Mouse (Mus musculus) heart, adult 8-10 months (tissue): Measurements from ENCODE around the gene F12. TPM values are rescaled to one million over a fixed set of nuclear protein-coding genes. Genes with fewer than 3 reads are reported as not detected.

Source experiments
- DNase-seq: peaks from one replicate; pipeline ENCODE4 v3.0.0; 2022; ENCODE audit warnings: low spot score
- total RNA-seq, 4 experiments: library from RNA; stranded (reverse); gene quantifications; 2 replicates each; pipeline ENCODE4 v1.2.4; 2022

F12 gene
- total RNA-seq, 4 experiments from 2014 or later = not detected

DNA sequence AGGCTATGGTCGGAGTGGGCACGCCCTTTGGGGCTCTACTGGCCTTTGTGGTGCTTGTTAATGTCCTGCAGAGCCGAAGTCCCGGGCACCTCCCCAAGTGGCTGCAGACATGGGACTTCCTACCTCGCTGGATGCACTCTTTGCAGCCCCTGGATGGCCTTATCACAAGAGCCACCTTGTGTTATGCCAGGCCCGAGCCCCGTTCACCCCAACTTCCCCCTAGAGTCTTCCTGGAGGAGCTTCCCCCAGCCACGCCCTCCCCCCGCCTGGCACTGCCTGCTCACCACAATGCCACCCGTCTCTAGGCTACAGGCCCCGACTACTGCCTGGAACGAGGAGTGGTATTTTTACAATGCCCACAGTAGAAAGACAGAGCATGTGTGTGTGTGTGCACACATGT, 13.3 kb downstream of the F12 start:
- no peak for DNase-seq

GRCm38 (mm10) chr13:55412643-55413307, 13.8 kb downstream of the F12 start:
- DNase-seq = no peak

DNA sequence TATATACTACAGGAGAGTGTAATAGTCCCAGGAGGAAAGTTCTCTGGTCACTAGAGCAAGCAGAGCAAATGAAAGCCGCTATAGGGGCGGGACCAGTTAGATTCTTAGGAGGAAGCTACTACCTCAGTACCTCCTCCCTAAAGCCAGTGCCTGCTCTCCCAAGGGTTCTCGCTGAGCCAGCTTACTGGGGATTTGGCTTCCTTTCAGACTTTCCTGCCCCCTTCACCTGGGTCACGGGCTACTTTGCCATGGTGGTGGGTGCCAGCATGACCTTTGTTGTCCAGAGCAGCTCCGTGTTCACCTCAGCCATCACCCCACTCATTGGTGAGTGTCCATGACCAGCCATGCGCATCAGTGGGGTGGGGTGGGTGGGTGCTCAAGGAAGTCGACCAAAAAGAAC, 14.8 kb downstream of the F12 start:
- DNase-seq = no peak

DNA sequence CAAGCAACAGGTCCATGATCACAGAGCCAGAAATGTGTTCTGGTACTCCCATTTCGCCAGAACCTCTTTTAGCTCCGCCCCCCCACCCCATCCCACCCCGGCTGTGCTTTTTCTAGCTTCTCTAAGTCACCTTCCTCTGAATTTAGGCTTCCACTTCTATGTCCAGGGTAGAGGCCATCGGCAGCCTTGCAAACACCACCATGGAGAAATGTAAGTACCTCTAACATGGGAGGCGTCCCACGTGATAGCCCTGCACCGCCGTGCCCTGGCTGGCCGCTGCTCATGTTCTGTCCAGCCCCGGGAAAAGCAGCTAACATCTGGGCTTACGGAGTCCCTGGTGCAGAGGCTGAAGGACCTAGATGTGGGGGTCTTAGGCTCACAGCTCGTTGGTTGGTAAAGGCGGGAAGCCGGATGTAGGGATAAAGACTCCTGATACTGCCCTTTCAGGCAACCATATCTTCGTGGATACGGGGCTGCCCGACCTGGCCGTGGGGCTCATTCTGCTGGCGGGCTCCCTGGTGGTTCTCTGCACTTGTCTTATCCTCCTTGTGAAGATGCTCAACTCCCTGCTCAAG, 18.0 kb downstream of the F12 start:
- DNase-seq = no peak

DNA sequence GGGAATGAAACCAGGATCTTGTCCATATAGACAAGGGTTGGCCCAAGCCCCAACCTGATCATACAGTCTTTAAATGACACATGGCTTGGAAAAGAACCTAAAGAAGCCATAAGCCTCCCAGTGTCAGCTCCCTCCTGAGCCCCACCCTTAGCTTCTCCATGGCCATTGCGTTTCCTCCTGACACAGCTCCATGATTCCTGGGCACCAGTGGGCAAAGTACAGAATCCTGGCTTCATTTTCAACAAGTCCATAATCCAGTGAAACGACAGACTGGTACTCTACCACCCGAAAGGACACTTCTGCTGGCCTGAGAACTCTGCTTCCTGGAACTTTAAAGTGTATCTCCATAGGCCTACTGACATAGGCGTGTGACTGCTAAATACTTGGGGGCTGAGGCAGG, 19.3 kb downstream of the F12 start:
- no peak for DNase-seq

- DNase-seq = no peak
Measured at GRCm38 (mm10) chr13:55405783-55406390, 20.7 kb downstream of the F12 start.

GRCm38 (mm10) chr13:55404853-55405782, 21.5 kb downstream of the F12 start:
- peak; percentile 68 for DNase-seq

DNA sequence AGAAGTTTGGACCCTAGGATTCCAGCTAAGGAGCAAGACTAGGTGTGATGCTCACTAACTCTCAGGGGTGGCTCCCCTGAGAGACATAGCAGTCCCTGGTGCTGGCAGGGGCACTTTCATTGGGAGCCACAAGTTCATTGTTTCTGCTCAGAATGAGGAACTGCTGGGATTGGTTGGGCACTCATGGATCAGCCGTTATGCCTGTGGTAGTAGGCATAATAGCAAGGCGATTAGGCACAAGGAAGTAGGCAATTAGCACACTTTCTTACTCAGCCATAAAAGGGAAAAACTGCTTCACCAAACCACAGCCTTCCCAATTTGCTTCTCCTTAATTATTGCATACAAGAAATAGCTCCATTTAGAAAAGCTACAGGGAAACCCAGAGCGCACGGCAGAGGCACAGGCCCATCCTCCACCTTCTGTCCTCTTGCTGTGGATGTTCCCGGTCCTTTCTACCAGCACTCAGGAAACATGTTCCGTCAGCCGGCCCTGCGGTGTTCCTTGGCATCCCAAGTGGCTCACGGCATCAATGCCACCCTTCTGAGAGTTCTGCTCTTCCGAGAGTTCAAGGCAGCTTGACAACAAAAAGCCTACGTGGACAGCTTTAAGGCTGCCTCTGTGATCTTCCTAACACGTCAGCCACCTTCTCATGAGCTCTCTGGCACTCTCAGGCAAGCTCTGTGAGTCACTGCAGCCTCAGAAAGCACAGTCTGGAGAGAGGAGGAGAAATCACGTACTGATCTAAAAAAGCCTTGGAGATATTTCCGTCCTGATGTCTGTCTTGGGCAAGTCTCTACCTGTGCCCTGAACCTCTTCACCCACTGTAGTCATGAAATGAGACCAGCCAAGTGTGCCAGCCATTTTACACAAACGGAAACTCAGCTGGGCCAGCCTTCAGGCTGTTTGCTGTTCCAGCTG, 22.4 kb downstream of the F12 start:
- DNase-seq = no peak

DNA sequence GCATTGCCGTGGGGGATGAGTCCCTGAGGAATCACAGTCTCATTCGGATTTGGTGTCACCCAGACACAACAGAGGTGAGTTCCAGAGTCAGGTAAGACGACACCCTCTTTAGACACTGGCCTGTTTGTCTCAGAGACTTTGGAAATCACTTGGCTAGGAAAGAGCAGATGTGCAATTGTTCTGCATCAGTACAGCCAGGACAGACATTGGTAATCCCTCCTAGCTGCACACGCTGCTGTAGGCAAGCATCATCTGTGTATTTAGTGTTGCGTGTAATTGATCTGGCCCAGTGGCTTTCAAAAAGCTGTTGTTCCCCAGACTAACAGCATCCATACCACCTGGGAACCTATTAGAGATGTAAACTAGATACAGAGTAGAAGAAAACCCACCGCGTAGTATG, 23.3 kb downstream of the F12 start:
- no peak for DNase-seq

GRCm38 (mm10) chr13:55400039-55400346, 26.6 kb downstream of the F12 start:
- DNase-seq = no peak

GRCm38 (mm10) chr13:55399300-55400038, 27.1 kb downstream of the F12 start:
- DNase-seq = no peak

- no peak for DNase-seq
Measured at GRCm38 (mm10) chr13:55398088-55398487, 28.5 kb downstream of the F12 start, which contains the start of gene Slc34a1. Gene Slc34a1, plus strand, starts transcription at chr13:55398187.

DNA sequence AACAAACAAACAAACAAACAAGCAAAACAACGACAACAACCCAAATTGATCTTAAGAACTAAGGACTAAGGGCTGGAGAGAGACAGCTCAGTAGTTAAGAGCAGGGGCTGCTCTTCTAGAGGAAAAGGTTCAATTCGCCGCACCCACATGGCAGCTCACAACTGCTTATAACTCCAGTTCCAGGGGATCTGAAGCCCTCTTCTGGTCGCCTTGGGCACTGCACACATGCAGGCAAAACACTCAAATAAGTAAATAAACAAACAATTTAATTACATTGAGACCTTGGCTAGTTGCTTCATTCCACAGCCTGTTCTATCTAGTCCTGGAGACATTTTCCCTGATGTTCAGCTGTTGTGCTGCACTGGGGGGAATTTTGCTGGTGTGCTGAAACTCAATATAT, 33.7 kb downstream of the F12 start:
- DNase-seq = no peak

GRCm38 (mm10) chr13:55391626-55392029, 35.0 kb downstream of the F12 start:
- DNase-seq = no peak

DNA sequence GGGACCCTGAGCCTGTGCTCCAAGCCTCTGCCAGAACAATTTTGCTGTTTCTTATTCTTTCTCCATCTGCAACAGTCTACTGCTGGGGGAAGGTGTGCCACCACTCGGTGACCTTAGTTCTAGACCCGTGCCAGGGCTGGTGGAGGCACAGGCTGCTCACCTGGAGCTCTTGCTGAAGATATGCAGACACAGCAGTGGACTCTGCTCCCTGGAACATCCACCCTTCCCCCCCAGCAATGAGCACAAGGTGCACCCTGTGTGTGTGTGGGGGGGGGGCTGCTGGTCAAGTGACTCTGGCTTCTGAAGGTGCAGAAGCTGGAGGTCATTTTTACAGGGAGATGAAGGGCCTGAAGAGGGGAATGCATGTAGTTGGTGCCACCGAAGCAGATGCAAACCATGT, 35.9 kb downstream of the F12 start:
- no peak for DNase-seq

DNA sequence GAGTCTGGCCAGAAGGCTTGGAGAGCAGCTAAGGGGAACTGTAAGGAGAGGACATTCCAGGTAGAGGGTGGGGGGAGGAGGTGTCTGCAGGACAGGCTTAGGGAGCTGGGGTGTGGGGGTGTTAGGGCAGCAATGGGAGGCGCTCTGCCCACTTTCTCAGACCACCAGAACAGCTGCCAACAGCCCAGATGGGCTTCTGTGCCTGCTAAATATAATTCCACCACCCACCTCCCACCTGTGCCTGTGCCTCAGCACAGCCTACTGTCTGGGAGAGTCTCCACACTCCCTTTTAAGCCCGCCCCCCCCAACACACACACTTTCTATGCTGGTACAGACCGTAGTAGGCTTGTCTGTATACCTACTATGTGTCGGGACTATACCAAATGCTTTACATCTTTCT, 44.8 kb downstream of the F12 start:
- DNase-seq = no peak

DNA sequence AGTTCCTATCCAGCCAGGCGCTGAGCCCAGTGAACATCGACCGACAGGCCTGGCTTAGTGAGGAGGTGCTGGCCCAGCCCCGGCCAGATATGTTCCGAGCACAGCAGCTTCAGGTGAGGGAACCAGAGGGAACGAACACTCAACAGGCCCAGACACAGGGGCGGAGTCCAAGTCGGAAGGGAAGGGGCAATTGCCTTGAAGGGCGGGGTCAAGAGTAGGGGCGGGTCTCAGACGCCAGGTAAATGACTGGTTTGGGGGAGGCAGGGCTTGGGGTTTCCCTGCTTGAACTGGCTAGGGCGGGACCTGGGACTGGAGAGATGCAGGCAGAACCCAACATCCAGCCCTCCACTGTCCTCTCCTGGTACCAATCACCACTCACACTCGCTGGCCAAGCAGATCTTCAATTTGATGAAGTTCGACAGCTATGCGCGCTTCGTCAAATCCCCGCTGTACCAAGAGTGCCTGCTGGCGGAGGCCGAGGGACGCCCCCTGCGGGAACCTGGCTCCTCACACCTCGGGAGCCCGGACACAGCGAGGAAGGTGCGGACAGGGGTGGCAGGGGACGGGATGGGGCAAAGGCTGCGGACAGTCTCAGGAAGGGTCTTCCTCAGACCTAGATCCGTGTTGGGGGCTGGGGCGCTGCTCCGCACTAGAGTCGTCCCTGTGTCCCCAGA, 47.5 kb downstream of the F12 start:
- DNase-seq = no peak

- no peak for DNase-seq
Measured at GRCm38 (mm10) chr13:55375877-55376276, 50.7 kb downstream of the F12 start.

- DNase-seq = no peak
Measured at GRCm38 (mm10) chr13:55374206-55374924, 52.2 kb downstream of the F12 start.
